Mouse (Mus musculus) frontal cortex, adult (tissue): ENCODE measurements at regions not wholly inside any gene's neighbourhood (a gene's known extent, or its start where the extent isn't known, plus 50 kb on each side); places are given as distances from the start of the nearest gene placed in this dataset.

Experiments used
- ATAC-seq: cut with Nextera tagmentation; 2 replicates; pipeline ENCODE4 v1.9.2; 2017; ENCODE audit warnings: mild to moderate bottlenecking, moderate library complexity, mixed read lengths; ENCODE audit not compliant: low TSS enrichment

DNA sequence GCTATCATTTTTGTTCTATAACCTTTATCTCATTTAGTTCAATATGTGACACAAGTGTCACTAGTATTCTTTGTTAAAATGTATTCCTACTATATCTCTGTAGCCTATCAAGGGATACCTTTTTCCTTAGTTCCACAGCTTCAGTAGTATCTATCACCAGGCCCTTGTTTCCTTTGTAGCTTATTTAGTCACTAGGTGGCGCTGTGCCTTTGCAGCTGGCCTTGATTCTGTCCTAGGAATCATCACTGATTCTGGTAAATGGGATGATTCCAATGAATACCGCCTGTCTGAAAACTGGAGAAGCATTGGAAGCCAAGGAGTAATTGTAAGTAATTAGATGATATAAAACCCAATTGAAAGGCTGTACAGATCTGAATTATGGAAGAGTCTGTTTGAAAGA is 139.3 kb downstream of the Dcaf12l2 start:
- ATAC-seq: peak; percentile 77
